Mouse (Mus musculus): ENCODE results near the gene Epsti1.
A peak's percentile ranks its signal among the peaks of the same experiment; 100 is the strongest.

Gene Epsti1

GRCm38 (mm10) chr14:78015540-78016321 is 111.7 kb downstream of the Epsti1 start:
- DNase-seq (ENCODE audit: low read depth), result no peak

DNA sequence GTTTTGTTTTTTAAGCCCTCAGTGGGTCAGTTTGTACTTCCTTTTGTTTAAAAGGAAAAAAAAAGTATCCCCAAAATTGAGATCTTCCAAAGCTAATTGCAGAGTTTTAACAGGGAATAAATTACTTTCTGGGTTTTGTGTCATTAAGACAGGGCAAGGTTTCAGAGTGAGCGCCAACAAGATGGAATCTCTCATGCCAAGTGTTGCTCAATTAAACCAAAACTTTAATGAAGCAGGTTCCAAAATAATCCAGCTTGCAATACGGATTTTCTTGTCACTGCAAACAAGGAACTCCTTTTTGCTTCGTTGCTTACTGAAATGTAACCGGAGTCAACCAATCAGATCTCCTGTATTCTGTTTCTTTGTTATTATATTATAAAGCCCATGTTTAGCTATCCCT is 112.4 kb downstream of the Epsti1 start:
- DNase-seq (ENCODE audit: low read depth), result no peak

GRCm38 (mm10) chr14:78019935-78020334 is 115.9 kb downstream of the Epsti1 start:
- no peak for DNase-seq (ENCODE audit: low read depth)

DNA sequence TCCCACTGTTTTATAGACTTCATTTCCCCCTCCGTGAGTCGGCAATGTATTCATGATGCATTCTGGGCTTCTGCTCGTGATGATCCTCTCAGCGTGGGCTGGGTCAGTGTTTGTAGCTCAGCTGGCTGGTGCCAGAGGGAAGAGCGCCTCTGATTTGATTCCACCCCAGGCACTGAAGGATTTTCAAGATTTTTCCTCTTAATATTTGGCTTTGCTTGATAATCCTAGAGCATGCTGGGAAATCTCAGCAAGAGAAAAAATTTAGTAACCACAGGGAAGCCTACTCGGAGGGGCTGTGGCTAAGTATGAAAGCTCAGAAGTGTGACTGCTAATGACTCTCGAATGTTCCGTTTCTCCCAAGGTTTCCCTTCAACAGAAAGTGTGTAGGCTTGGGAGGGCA is 134.8 kb downstream of the Epsti1 start:
- DNase-seq (ENCODE audit: low read depth), result no peak

DNA sequence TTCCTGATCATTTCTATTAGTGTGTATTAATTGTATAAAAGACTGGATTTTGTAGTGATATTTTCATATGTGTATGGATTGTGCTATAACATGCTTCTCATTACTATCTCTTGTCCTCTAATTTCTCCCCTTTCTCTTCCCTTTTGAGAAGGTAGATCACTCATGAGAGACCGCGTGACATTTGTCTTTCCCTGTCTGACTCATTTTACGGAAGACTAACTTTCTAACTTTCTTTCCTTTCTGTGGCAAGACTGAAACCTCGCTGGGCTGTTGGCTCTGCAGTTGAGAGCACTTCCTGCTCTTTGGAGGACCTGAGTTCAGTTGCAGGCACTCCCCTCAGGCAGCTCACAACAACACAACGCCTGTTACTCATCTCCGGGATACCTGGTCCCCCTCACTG is 136.6 kb downstream of the Epsti1 start:
- peak; percentile 26 for DNase-seq (ENCODE audit: low read depth)

GRCm38 (mm10) chr14:78041886-78042526 is 138.0 kb downstream of the Epsti1 start:
- peak; percentile 26 for DNase-seq (ENCODE audit: low read depth)

GRCm38 (mm10) chr14:78043079-78043478 is 139.0 kb downstream of the Epsti1 start:
- no peak for DNase-seq (ENCODE audit: low read depth)

- DNase-seq (ENCODE audit: low read depth), result no peak
Measured at GRCm38 (mm10) chr14:78048258-78048657, 144.2 kb downstream of the Epsti1 start.

DNA sequence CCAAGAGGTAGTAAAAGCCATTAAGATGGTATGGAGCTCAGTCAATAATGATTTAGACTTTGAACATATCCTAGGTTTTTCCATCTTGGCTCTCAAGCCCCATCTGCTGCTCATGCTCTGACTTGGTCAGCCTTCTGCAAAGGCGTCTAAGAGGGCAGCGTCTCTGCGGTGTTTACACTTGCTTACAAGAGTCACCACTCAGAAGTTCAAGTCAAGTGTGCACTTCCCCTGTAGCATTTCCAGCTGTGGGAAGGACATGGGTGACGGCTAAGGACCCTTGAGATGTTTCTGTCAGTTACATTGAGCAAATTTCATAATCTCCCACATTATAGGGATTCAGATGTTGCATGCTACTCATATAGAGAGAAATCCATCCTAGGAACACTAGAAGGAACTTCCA is 144.6 kb downstream of the Epsti1 start:
- no peak for DNase-seq (ENCODE audit: low read depth)

Measured in 416B (cell line).